Mouse (Mus musculus) cerebellum, postnatal 10 days (tissue): ENCODE results near the gene Ttc23.

Source experiments
- DNase-seq, 2 experiments: peaks; one replicate each; pipeline ENCODE4 v3.0.0; 2021; ENCODE audit warnings: mixed read lengths in 2 of 2

The Ttc23 gene

GRCm38 (mm10) chr7:67701252-67701914, 54.2 kb downstream of the Ttc23 start:
- DNase-seq, result no peak

DNA sequence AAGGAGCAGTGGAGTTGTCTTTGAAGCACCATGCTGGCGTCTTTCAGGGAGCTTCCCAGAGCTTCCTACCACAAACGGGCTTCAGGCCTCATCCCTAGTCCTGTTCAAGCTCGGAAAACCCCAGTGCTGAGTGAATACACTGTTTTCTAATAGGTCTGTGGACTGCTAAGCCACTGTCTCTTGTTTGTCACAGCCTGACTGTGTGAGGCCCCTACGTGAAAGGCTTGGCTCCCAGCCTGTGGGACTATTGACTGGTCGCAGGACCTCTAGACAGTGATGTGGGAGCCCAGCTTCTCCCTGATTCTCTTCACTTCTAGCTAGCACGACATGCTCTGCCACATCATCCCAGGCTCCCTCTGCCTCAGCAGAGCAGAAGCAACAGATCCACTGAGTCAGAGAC, 61.0 kb downstream of the Ttc23 start:
- DNase-seq, result no peak

DNA sequence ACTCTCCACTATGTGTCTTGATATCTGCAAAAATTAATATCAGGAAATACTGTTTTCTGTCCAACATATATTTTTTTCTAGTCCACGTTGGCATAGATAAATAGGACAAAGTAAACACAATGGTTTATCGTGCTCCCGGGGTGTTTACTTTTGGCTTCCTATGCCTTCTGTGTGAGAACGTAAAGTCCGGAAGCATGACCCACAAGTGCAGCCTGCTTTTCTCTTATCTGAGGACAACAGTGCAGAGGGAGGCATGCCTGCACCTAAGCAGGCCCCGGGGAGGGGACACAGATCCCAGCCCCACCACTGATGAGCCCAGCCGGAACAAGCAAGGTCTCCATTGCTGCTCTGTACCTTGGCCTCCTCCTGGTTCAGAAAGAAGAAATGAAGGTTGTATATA, 63.0 kb downstream of the Ttc23 start:
- no peak for DNase-seq

DNA sequence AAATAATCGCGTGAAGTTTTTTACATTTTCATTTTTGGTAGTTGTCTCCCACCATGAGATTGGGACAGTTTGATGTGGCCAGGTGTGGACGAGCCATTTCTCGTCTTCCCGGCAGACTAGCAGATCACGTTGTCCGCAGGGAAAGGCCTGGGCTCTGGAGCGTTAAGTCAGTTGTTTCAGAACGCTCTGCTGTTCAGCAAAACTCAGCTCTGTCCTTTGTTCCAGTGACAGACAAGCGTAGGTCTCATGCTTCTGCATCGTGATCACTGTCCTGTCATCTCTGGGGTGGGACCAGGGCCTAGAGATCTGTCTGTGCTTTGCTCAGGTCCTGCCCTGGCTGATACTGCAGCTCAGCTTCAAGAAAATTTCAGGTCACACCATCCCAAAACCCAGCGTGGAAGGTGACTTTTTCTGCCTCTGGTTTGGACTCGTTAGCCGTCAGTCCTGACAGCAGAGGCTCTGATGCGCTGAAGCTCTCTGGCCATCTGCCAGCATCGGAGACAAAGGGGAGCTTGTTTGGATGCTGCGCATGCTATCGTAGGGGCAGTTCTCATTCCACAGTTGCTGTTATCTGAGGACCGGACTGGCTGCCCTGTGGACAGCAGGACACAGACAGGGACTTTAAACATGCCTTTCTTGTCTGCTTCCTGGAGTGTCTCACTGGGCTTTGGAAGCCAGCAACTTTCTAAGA, 66.8 kb downstream of the Ttc23 start:
- peak; percentile 72 to 77 for DNase-seq

- DNase-seq, result no peak
Measured at GRCm38 (mm10) chr7:67715176-67715575, 68.0 kb downstream of the Ttc23 start.

DNA sequence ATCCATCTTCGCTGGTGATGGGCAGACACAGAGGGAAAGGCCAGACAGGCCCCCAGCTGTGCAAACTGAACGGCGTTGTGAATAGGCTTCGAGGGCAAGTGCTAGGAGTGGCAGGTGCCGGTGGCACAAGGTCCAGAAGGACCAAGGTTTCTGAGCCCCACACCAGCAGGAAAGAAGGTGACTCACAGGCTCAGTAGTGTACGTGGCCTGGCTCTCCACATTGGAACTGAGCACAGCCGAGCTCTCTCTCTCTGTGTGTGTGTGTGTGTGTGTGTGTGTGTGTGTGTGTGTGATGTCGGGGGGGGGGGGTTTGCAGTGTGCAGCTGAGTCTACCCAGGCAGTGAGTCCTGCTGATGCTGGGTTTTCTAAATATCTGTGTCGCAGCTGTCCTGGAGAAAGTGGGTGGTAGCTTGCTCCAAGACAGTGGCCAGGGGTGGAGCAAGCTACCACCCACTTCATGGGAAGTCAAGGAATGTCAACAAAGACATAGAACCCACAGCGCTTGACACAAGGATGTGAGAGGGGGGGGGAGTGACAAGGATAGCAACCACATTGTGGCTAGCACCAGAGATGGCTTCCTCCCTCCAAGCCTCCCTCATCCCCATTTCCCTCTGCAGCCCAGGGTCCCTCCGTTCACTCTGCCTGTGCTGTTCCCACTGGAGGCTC, 69.1 kb downstream of the Ttc23 start:
- DNase-seq, result peak in 1 of 2 experiments; percentile 17

- no peak for DNase-seq
Measured at GRCm38 (mm10) chr7:67716925-67717324, 69.7 kb downstream of the Ttc23 start.

DNA sequence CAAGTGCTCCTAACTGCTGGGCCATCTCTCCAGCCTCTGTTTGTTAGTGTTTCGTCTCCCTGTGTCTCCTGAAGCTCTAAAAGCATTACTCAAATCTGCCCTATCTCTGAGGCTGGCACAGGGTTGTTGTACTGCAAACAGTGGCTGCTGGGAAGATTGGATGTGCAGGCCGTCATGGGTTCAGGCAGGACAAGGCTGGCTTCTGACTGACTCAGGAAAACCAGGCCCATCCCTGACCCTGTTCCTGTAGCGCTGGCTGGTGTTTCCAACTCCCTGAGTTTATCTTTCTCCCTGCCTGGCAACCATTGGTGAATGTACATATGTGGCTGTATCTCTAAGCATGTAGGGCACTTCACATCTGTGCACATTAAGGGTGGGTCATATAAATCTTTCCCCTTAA, 70.3 kb downstream of the Ttc23 start:
- no peak for DNase-seq

GRCm38 (mm10) chr7:67718804-67719203, 71.6 kb downstream of the Ttc23 start:
- peak in 1 of 2 experiments; percentile 19 for DNase-seq

DNA sequence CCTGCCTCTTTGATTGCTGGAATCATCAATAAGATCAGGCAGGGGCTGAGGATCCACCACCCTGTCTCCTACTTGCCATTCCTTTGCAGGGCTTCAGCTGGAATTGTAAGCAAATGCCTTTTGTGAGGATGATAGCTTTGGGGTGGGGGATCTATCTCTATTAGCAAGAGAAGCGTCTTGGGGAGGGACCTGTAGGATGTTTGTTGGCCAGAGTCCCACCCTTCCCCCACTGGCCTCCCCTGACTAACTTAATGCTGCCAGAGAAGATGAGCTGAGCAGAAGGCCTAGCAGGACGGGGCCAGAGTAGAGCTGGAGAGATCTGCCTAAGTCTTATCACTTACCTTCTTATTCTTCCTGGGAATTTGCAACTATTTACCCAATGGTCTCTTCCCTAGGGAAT, 75.0 kb downstream of the Ttc23 start:
- no peak for DNase-seq

- no peak for DNase-seq
Measured at GRCm38 (mm10) chr7:67724536-67724935, 77.3 kb downstream of the Ttc23 start.

DNA sequence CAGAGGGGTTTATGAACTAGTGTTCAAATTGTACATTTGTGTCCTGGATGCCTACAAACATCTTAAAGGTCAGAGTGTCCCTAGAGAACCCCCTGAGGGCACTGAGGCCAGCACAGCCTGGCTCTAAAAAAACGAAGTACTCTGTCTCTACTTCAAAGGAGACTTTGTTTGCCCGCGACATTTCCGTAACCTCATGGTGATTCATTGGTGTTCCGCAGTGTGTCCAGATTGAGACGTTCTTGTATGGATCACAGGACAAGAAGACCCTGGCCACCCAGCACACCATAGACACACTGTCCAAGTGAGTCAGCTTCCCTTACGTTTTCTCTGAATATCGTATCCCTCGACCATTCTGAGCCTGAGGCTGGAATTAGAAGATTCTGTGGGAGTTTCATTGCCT, 77.8 kb downstream of the Ttc23 start:
- DNase-seq, result no peak

- no peak for DNase-seq
Measured at GRCm38 (mm10) chr7:67728203-67728602, 81.0 kb downstream of the Ttc23 start.

GRCm38 (mm10) chr7:67728809-67729208, 81.6 kb downstream of the Ttc23 start:
- no peak for DNase-seq

DNA sequence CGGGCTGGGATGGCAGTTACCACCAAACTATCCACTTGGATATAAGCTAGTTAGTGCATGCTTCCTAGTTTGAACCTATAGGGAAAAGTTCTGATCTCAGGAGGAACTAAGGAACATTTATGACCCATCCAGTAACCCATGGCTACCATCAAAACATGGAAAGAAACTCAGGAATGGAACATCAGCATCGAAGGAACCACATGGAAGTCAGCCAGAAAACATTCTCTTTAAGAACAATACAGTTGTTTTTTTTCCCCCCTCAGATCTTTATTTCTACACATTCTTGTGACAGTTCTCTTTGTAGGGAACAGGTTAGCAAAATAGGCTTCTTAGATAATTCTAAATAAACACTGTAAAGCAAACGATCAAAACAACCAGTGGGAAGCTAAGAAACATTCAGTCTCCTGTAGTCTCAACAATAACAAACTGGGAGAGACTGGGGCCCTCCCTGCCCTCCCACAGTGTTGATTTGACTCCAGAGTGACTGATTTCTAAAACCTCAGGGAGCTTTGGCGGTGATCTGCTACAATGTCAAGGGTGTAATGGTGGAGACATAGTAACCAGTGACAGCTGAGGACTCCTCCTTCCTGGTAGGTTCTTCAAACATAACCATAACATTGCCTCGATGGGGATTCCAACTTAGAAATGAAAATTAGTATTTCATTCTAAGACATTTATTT, 83.4 kb downstream of the Ttc23 start:
- no peak for DNase-seq

DNA sequence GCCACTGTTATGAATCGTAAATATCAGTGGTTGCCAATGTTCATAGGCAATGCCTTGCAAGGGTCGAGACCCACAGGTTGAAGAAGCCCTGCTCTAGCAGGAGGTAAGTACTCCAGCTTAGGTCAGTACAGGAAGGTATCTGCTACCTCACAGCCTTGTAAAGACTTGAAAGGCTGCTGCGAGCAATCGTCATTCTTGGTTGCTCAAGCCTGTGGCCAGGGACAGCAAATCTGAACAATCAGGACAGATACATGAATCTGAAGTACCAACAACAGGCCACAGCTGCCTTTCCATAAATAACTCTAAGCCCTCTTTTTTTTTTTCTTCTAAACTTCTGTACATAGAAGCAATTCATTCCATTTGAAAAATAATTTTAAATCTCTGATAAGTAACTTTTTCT, 85.1 kb downstream of the Ttc23 start:
- DNase-seq, result no peak

DNA sequence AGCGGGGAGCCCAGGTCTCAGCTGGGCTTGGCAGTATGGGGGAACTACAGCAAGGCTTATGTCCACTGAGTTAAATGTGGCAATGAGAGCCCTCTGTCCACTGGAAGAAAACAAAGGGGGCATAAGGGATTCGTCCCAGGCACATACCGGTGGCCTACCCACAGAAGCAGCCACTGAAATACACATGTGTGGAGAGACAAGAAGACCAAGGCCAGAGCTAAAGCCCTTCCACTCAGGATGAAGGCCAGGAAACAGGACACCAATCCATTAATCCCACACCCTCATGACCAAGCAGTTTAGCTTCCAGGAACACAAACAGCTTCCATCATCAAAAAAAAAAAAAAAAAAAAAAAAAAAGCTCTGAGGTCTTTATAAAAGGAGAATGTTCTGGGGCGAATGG, 93.2 kb downstream of the Ttc23 start:
- no peak for DNase-seq

- no peak for DNase-seq
Measured at GRCm38 (mm10) chr7:67740796-67741195, 93.6 kb downstream of the Ttc23 start.

DNA sequence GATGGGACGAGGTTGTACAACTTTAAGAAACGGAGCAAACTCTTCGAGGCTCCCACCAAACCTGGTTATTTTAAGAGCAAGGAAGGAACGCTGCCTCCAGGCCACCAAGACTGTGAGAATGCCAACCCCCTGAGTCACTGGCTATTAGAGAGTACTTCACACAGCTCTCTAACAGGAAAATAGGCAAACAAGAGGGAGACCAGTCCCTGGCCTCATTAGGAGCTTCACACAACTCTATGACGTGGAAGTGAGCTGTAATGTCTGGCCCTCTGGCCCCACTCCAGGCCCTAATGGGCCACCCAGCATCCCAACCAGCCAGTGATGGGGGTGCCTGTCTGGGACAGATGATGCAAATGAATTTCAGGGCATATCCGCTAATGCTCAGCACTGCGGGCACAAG, 94.5 kb downstream of the Ttc23 start:
- no peak for DNase-seq

GRCm38 (mm10) chr7:67747731-67748305, 100.6 kb downstream of the Ttc23 start:
- DNase-seq, result no peak

DNA sequence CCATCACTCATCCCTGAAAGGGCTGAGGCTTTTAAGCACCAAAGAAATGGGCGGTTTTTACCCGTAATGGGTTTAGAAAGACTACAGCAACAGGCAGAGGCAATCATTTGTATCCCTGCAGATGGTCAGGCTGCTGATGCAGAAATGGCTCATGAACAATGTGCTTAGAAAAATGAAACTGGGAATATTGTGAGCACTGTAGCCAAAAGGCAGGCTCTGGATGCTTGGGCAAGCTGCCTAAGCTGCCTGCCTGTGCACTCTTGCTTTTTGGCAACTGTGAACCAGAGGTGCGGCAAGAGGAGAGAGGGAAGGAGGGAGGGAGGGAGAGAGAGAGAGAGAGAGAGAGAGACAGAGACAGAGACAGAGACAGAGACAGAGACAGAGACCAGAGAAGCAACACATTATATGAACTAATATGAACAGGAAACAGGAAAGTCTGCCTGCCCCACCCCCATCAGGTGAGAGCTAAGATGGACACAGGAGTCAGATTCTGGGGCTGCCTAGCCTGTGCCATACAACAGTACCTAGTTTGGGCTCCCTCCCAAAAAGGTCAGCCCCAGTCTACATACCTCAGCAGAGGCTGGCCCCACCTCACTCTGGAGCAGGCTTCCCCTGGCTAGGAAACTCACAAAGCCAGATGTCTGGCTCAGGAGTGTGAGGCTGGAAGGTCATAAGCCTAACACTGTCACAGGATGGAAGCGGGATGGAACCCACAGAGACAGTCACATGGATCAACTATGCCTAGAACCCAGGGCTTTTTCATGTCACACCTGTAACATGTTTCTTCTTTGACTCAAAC, 102.4 kb downstream of the Ttc23 start:
- no peak for DNase-seq

GRCm38 (mm10) chr7:67754606-67755005, 107.4 kb downstream of the Ttc23 start:
- no peak for DNase-seq
